Mouse (Mus musculus) ES-Bruce4 (cell line): Measurements from ENCODE around the gene Ldlrad3. TPM values are rescaled to one million over a fixed set of nuclear protein-coding genes. Genes with fewer than 3 reads are reported as not detected.

Experiments used
- H3K27ac ChIP-seq: 2 replicates; pipeline ENCODE4 v1.5.1; 2012; ENCODE audit warnings: low read length, inconsistent platforms; ENCODE audit not compliant: insufficient read depth
- H3K27me3 ChIP-seq: 2 replicates; pipeline ENCODE4 v1.6.1; 2012; ENCODE audit warnings: mild to moderate bottlenecking, low read length, inconsistent platforms; ENCODE audit not compliant: control insufficient read depth, poor library complexity, insufficient read depth, severe bottlenecking
- H3K36me3 ChIP-seq: 2 replicates; pipeline ENCODE4 v1.6.1; 2012; ENCODE audit warnings: inconsistent platforms, mild to moderate bottlenecking, low read length, moderate library complexity; ENCODE audit not compliant: control insufficient read depth, poor library complexity, insufficient read depth, severe bottlenecking
- H3K4me1 ChIP-seq: one replicate; pipeline ENCODE4 v1.8.1; 2011; ENCODE audit warnings: low read length; ENCODE audit not compliant: control insufficient read depth, insufficient read depth
- H3K4me3 ChIP-seq: 2 replicates; pipeline ENCODE4 v1.5.1; 2011; ENCODE audit warnings: low read depth, mild to moderate bottlenecking, low read length
- H3K9ac ChIP-seq: 2 replicates; pipeline ENCODE4 v1.6.1; 2012; ENCODE audit warnings: low read depth, mild to moderate bottlenecking, inconsistent platforms; ENCODE audit not compliant: poor library complexity, severe bottlenecking
- H3K9me3 ChIP-seq: replicated peaks from 2 replicates; pipeline ENCODE4 v1.6.1; 2012; ENCODE audit warnings: mild to moderate bottlenecking, low read length, inconsistent platforms; ENCODE audit not compliant: control insufficient read depth, poor library complexity, insufficient read depth, severe bottlenecking
- CTCF ChIP-seq: IDR thresholded peaks from one replicate; pipeline ENCODE4 v1.8.1; 2011; ENCODE audit warnings: low read depth, low read length
- EP300 ChIP-seq: IDR thresholded peaks from 2 replicates; pipeline ENCODE4 v1.6.1; 2011; ENCODE audit warnings: low read depth, low read length; ENCODE audit not compliant: insufficient read depth
- POLR2A ChIP-seq: IDR thresholded peaks from one replicate; pipeline ENCODE4 v1.8.1; 2011; ENCODE audit warnings: low read length; ENCODE audit not compliant: insufficient read depth
- polyA plus RNA-seq: library from polyadenylated mRNA; stranded (reverse); fragments of >200 nt; gene quantifications from 2 replicates; pipeline ENCODE4 v1.2.4, GENCODE M21; 2011; ENCODE audit warnings: low read depth; ENCODE audit not compliant: missing spikeins, insufficient read depth, insufficient read length

Gene Ldlrad3
- polyA plus RNA-seq, 1 experiment: 15.7 TPM

- no peaks in the 10 kb centered on the region for H3K27me3 ChIP-seq
- TF ChIP-seq POLR2A (no peak), EP300 (no peak), CTCF (no peak)
- H3K9ac ChIP-seq: no peak overlapping the region
- no peaks in the 10 kb centered on the region for H3K9me3 ChIP-seq
- H3K4me1 ChIP-seq: no peaks in the 10 kb centered on the region
- H3K27ac ChIP-seq: no peak overlapping the region
- H3K4me3 ChIP-seq: no peak overlapping the region
- H3K36me3 ChIP-seq: no peaks in the 10 kb centered on the region
Observed at GRCm38 (mm10) chr2:102223355-102224128, 37.4 kb upstream of the Ldlrad3 start.

DNA sequence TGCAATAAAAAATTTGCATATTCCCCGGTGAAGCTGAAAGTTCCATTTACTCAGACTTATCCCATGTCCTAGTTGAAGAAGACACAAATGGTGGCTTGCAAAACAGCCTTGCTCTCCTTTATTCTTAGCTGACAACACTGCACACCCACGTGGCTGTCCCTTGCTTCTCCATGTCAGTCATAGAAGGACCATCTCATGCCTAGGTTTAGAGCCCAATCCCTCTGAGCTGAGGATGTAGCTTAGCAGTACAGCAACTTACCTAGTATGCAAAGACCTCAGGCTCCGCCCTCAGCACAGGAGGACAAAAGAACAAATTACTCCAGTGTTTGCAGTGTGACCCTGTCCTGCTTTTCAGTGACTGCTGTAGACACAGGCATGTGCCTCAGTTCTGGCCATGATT is 36.6 kb upstream of the Ldlrad3 start:
- H3K27ac ChIP-seq: no peak overlapping the region
- no peak for TF ChIP-seq EP300
- TF ChIP-seq CTCF: no peak
- no peak for TF ChIP-seq POLR2A
- no peaks in the 10 kb centered on the region for H3K27me3 ChIP-seq
- H3K4me3 ChIP-seq: no peak overlapping the region
- no peak overlapping the region for H3K9ac ChIP-seq
- H3K9me3 ChIP-seq: no peaks in the 10 kb centered on the region
- H3K4me1 ChIP-seq: no peaks in the 10 kb centered on the region
- no peaks in the 10 kb centered on the region for H3K36me3 ChIP-seq

DNA sequence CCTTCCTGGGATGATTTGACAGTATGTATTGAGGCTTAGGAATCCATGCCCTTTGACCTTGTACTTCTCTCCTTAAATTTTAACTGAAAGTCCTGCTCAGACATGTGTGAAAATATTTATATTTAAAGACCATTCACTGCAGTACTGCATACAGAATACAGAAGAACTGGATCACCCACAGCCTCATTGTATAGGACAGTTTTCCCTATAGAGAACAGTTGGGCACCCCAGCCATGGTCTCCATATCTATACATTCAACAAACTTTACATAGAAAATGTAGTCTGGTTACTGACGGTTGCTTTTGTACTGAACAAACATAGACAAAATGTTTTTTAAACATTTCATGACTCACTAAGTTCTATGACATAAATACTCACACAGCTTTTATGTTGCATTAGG is 30.6 kb upstream of the Ldlrad3 start:
- H3K4me1 ChIP-seq: no peaks in the 10 kb centered on the region
- H3K36me3 ChIP-seq: no peaks in the 10 kb centered on the region
- H3K9me3 ChIP-seq: 0 out of 2 replicates have a peak, but pooled peaks cover 5% of the 10 kb centered on the region
- H3K27me3 ChIP-seq: no peaks in the 10 kb centered on the region
- H3K4me3 ChIP-seq: no peak overlapping the region
- H3K27ac ChIP-seq: no peak overlapping the region
- H3K9ac ChIP-seq: no peak overlapping the region
- TF ChIP-seq EP300 (no peak), CTCF (no peak), POLR2A (no peak)

GRCm38 (mm10) chr2:102212096-102212495 is 25.9 kb upstream of the Ldlrad3 start:
- H3K4me1 ChIP-seq: no peaks in the 10 kb centered on the region
- no peak overlapping the region for H3K4me3 ChIP-seq
- H3K9me3 ChIP-seq: 0 out of 2 replicates have a peak, but pooled peaks cover 5% of the 10 kb centered on the region
- H3K27me3 ChIP-seq: no peaks in the 10 kb centered on the region
- H3K27ac ChIP-seq: no peak overlapping the region
- H3K9ac ChIP-seq: no peak overlapping the region
- TF ChIP-seq POLR2A (no peak), EP300 (no peak), CTCF (no peak)
- no peaks in the 10 kb centered on the region for H3K36me3 ChIP-seq

GRCm38 (mm10) chr2:102205672-102206399 is 19.7 kb upstream of the Ldlrad3 start:
- Histone ChIP-seq H3K27me3 (no peaks in the 10 kb centered on the region), H3K27ac (no peak overlapping the region), H3K36me3 (no peaks in the 10 kb centered on the region), H3K4me1 (no peaks in the 10 kb centered on the region), H3K9ac (no peak overlapping the region), H3K9me3 (no peaks in the 10 kb centered on the region), H3K4me3 (no peak overlapping the region)
- TF ChIP-seq EP300 (no peak), POLR2A (no peak), CTCF (no peak)

DNA sequence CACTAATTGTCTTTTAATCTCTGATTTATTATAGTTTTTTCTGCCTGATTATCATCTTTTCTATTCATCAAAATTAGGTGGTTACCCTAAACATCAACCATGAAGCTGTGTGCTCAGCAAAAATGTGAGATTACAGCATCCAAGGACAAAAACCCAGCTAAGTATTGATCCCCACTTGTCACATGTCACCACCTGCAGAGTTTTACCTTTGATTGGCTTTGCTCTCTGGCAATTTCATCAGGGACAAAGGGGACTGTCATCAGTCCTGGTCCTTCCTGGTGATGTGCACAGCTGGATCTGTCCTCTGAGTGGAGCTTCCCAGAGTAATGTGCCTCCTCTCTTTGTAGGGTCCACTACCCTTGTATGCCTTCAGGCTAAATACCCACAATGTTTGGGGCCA is 17.3 kb upstream of the Ldlrad3 start:
- TF ChIP-seq EP300 (no peak), POLR2A (no peak)
- H3K4me1 ChIP-seq: peaks cover 2% of the 10 kb centered on the region

More for the DNA sequence above, 17.3 kb upstream of the Ldlrad3 start:
- no peak overlapping the region for H3K4me3 ChIP-seq
- H3K27me3 ChIP-seq: no peaks in the 10 kb centered on the region
- no peak overlapping the region for H3K27ac ChIP-seq
- no peaks in the 10 kb centered on the region for H3K36me3 ChIP-seq
- H3K9me3 ChIP-seq: no peaks in the 10 kb centered on the region
- H3K9ac ChIP-seq: no peak overlapping the region
